Mouse (Mus musculus) neural tube, embryonic 14.5 days (tissue): ENCODE results near the gene Smc5. TPM values are rescaled to one million over a fixed set of nuclear protein-coding genes. Genes with fewer than 3 reads are reported as not detected.

Source experiments
- ATAC-seq: fragments of 200-750 bp; cut with Nextera tagmentation; 2 replicates; pipeline ENCODE4 v1.8.0; 2017; ENCODE audit warnings: low read depth, mild to moderate bottlenecking, moderate TSS enrichment, moderate library complexity
- H3K27ac ChIP-seq: fragments of 300-500 bp; sonication (generic); 2 replicates; pipeline ENCODE4 v1.5.1; 2014; ENCODE audit warnings: low read depth, mild to moderate bottlenecking, control low read depth, low read length, moderate library complexity, mixed read lengths
- H3K27me3 ChIP-seq: fragments of 300-500 bp; sonication (generic); 2 replicates; pipeline ENCODE4 v1.6.1; 2014; ENCODE audit warnings: low read length; ENCODE audit not compliant: control insufficient read depth, insufficient read depth
- H3K36me3 ChIP-seq: fragments of 300-500 bp; sonication (generic); 2 replicates; pipeline ENCODE4 v1.6.1; 2014; ENCODE audit warnings: low read length, mixed read lengths; ENCODE audit not compliant: control insufficient read depth, insufficient read depth
- H3K4me1 ChIP-seq: fragments of 300-500 bp; sonication (generic); 2 replicates; pipeline ENCODE4 v1.6.1; 2014; ENCODE audit warnings: low read length; ENCODE audit not compliant: control insufficient read depth, insufficient read depth
- H3K4me2 ChIP-seq: fragments of 300-500 bp; sonication (generic); 2 replicates; pipeline ENCODE4 v1.6.1; 2014; ENCODE audit warnings: mild to moderate bottlenecking, low read depth, low read length, control low read depth
- H3K4me3 ChIP-seq: fragments of 300-500 bp; sonication (generic); 2 replicates; pipeline ENCODE4 v1.5.1; 2014; ENCODE audit warnings: low read depth, low read length, control low read depth, mixed read lengths
- H3K9ac ChIP-seq: fragments of 300-500 bp; sonication (generic); replicated peaks from 2 replicates; pipeline ENCODE4 v1.6.1; 2014; ENCODE audit warnings: low read depth, mild to moderate bottlenecking, control low read depth, low read length, mixed read lengths
- H3K9me3 ChIP-seq: fragments of 300-500 bp; sonication (generic); 2 replicates; pipeline ENCODE4 v1.6.1; 2016; ENCODE audit warnings: low read length; ENCODE audit not compliant: control insufficient read depth
- WGBS: fragments of 180-500 bp; shearing (Covaris S2); extraction: QIAGEN DNeasy Blood & Tissue Kit; methylation state at CpG from one replicate; pipeline ENCODE4 v1.1.7; 2014; 5-methylcytosine and 5-hydroxymethylcytosine counted together
- polyA plus RNA-seq: library from polyadenylated mRNA; unstranded; fragments of >200 nt; fragmentation: Nextera tagmentation; extraction: Ambion mirVana; gene quantifications from 2 replicates; pipeline ENCODE4 v1.2.1, GENCODE M21; 2014

Smc5 gene
- polyA plus RNA-seq, 1 experiment from 2014 or later: 35.6 TPM

GRCm38 (mm10) chr19:23162877-23163276 is 110.8 kb downstream of the Smc5 start:
- H3K4me1 ChIP-seq: no peaks in the 10 kb centered on the region
- no peak overlapping the region for H3K9ac ChIP-seq
- H3K9me3 ChIP-seq: no peaks in the 10 kb centered on the region
- H3K4me3 ChIP-seq: no peak overlapping the region
- no peaks in the 10 kb centered on the region for H3K36me3 ChIP-seq
- WGBS: 83% methylated on average over 6 of the region's 6 CpGs
- H3K27ac ChIP-seq: no peak overlapping the region
- no peaks in the 10 kb centered on the region for H3K27me3 ChIP-seq
- ATAC-seq: no peak
- no peak overlapping the region for H3K4me2 ChIP-seq

- WGBS: 57% methylated on average over 8 of the region's 8 CpGs
- no peaks in the 10 kb centered on the region for H3K36me3 ChIP-seq
- H3K4me3 ChIP-seq: no peak overlapping the region
- no peak overlapping the region for H3K27ac ChIP-seq
- no peak for ATAC-seq
- no peaks in the 10 kb centered on the region for H3K9me3 ChIP-seq
- no peaks in the 10 kb centered on the region for H3K27me3 ChIP-seq
- no peaks in the 10 kb centered on the region for H3K4me1 ChIP-seq
- no peak overlapping the region for H3K4me2 ChIP-seq
- no peak overlapping the region for H3K9ac ChIP-seq
Observed at GRCm38 (mm10) chr19:23162387-23162809, 111.3 kb downstream of the Smc5 start.

GRCm38 (mm10) chr19:23159780-23160395 is 113.8 kb downstream of the Smc5 start:
- ATAC-seq: no peak
- H3K4me1 ChIP-seq: no peaks in the 10 kb centered on the region
- no peak overlapping the region for H3K4me3 ChIP-seq
- H3K9me3 ChIP-seq: no peaks in the 10 kb centered on the region
- H3K27me3 ChIP-seq: no peaks in the 10 kb centered on the region
- no peak overlapping the region for H3K9ac ChIP-seq
- no peak overlapping the region for H3K4me2 ChIP-seq
- H3K36me3 ChIP-seq: no peaks in the 10 kb centered on the region
- H3K27ac ChIP-seq: no peak overlapping the region
- WGBS: 65% methylated on average over 10 of the region's 10 CpGs

Other genes with a start within 250 kb of the Smc5 start
- 2.2 and 2.8 TPM in 2 replicates for gene Klf9, start 132.7 kb downstream of the Smc5 start, polyA plus RNA-seq
- gene Mamdc2, start 174.5 kb upstream of the Smc5 start, polyA plus RNA-seq: 1.1 and 1.6 TPM in 2 replicates